Mouse (Mus musculus): ENCODE data around the gene Mpnd. TPM values are rescaled to one million over a fixed set of nuclear protein-coding genes. Genes with fewer than 3 reads are reported as not detected.

The Mpnd gene
- polyA plus RNA-seq, 1 experiment from 2014 or later = 195 TPM

GRCm38 (mm10) chr17:55964496-55964895, 41.0 kb upstream of the Mpnd start:
- WGBS = 92% methylated on average over 10 of the region's 10 CpGs
- H3K4me1 ChIP-seq = peaks cover 26% of the 10 kb centered on the region
- H3K36me3 ChIP-seq = peaks cover 58% of the 10 kb centered on the region

GRCm38 (mm10) chr17:55964996-55965395, 40.5 kb upstream of the Mpnd start:
- Histone ChIP-seq H3K4me2 (replicated peaks) (no peak overlapping the region), H3K4me1 (peaks cover 28% of the 10 kb centered on the region), H3K9ac (replicated peaks) (no peak overlapping the region), H3K27me3 (no peaks in the 10 kb centered on the region), H3K36me3 (peaks cover 58% of the 10 kb centered on the region), H3K27ac (replicated peaks) (no peak overlapping the region), H3K9me3 (no peaks in the 10 kb centered on the region), H3K4me3 (no peak overlapping the region)
- ATAC-seq (ENCODE audit: low FRiP score, low read depth) = no peak
- 86% methylated on average over 9 of the region's 9 CpGs for WGBS

More at GRCm38 (mm10) chr17:55964496-55964895, 41.0 kb upstream of the Mpnd start:
- Histone ChIP-seq H3K27ac (replicated peaks) (no peak overlapping the region), H3K4me3 (no peak overlapping the region), H3K4me2 (replicated peaks) (no peak overlapping the region), H3K27me3 (no peaks in the 10 kb centered on the region), H3K9me3 (no peaks in the 10 kb centered on the region), H3K9ac (replicated peaks) (no peak overlapping the region)
- no peak for ATAC-seq (ENCODE audit: low FRiP score, low read depth)

GRCm38 (mm10) chr17:55967186-55967585, 38.3 kb upstream of the Mpnd start:
- Histone ChIP-seq H3K36me3 (peaks cover 49% of the 10 kb centered on the region), H3K27ac (replicated peaks) (no peak overlapping the region), H3K4me2 (replicated peaks) (no peak overlapping the region), H3K27me3 (no peaks in the 10 kb centered on the region), H3K4me3 (no peak overlapping the region), H3K4me1 (peaks cover 43% of the 10 kb centered on the region), H3K9me3 (no peaks in the 10 kb centered on the region), H3K9ac (replicated peaks) (no peak overlapping the region)
- no peak for ATAC-seq (ENCODE audit: low FRiP score, low read depth)
- WGBS = 96% methylated on average over 4 of the region's 4 CpGs

- H3K4me1 ChIP-seq = peaks cover 50% of the 10 kb centered on the region
- 58% methylated on average over 7 of the region's 7 CpGs for WGBS
- H3K9ac ChIP-seq (replicated peaks) = no peak overlapping the region; the same call in 1 of the 2 replicates
- no peaks in the 10 kb centered on the region for H3K9me3 ChIP-seq
- H3K36me3 ChIP-seq = peaks cover 50% of the 10 kb centered on the region
- 0 out of 2 replicates have a peak, but pooled peaks have one; percentile 5 for ATAC-seq (ENCODE audit: low FRiP score, low read depth)
- H3K4me2 ChIP-seq (replicated peaks) = no peak overlapping the region
- peak overlapping the region; percentile 86 for H3K27ac ChIP-seq (replicated peaks)
- no peaks in the 10 kb centered on the region for H3K27me3 ChIP-seq
- H3K4me3 ChIP-seq = no peak overlapping the region
These were observed 37.3 kb upstream of the Mpnd start for GRCm38 (mm10) chr17:55968210-55968609.

- 19% methylated on average over 14 of the region's 14 CpGs for WGBS
- peak overlapping the region; percentile 78 for H3K4me2 ChIP-seq (replicated peaks)
- peak overlapping the region; percentile 76; the same call in 1 of the 2 replicates for H3K9ac ChIP-seq (replicated peaks)
- H3K27ac ChIP-seq (replicated peaks) = peak overlapping the region; percentile 86
- H3K4me1 ChIP-seq = peaks cover 50% of the 10 kb centered on the region
- peak; percentile 64 for ATAC-seq (ENCODE audit: low FRiP score, low read depth)
- no peaks in the 10 kb centered on the region for H3K27me3 ChIP-seq
- peaks cover 50% of the 10 kb centered on the region for H3K36me3 ChIP-seq
- H3K9me3 ChIP-seq = no peaks in the 10 kb centered on the region
- H3K4me3 ChIP-seq = 0 out of 2 replicates have a peak overlapping the region, but pooled peaks have one; percentile 57
These were observed 36.0 kb upstream of the Mpnd start for GRCm38 (mm10) chr17:55969560-55969959.

GRCm38 (mm10) chr17:55969966-55970891, 35.3 kb upstream of the Mpnd start, which contains the start of gene Shd:
Shd (plus strand) TSS chr17:55970467.
- Histone ChIP-seq H3K27ac (replicated peaks) (peak within 1 kb of the TSS; percentile 86), H3K4me2 (replicated peaks) (peak within 1 kb of the TSS; percentile 78), H3K36me3 (peaks cover 44% of the 10 kb centered on the region), H3K27me3 (no peaks in the 10 kb centered on the region), H3K9ac (replicated peaks) (peak within 1 kb of the TSS; percentile 76), H3K4me3 (peak within 1 kb of the TSS; percentile 57), H3K9me3 (no peaks in the 10 kb centered on the region), H3K4me1 (peaks cover 50% of the 10 kb centered on the region)
- ATAC-seq (ENCODE audit: low FRiP score, low read depth) = peak; percentile 74
- WGBS = 7% methylated on average over 53 of the region's 55 CpGs

GRCm38 (mm10) chr17:55971453-55971852, 34.1 kb upstream of the Mpnd start:
- Histone ChIP-seq H3K9me3 (no peaks in the 10 kb centered on the region), H3K36me3 (peaks cover 34% of the 10 kb centered on the region), H3K4me2 (replicated peaks) (peak overlapping the region; percentile 78), H3K27me3 (no peaks in the 10 kb centered on the region), H3K4me3 (peak overlapping the region; percentile 57), H3K9ac (replicated peaks) (peak overlapping the region; percentile 76), H3K4me1 (peaks cover 54% of the 10 kb centered on the region), H3K27ac (replicated peaks) (peak overlapping the region; percentile 86; the same call in 1 of the 2 replicates)
- no peak for ATAC-seq (ENCODE audit: low FRiP score, low read depth)
- 19% methylated on average over 22 of the region's 22 CpGs for WGBS

- Histone ChIP-seq H3K27ac (replicated peaks) (peak overlapping the region; percentile 69), H3K4me3 (no peak overlapping the region)
- ATAC-seq (ENCODE audit: low FRiP score, low read depth) = peak; percentile 65
These were observed 29.2 kb upstream of the Mpnd start for GRCm38 (mm10) chr17:55976255-55976862.

GRCm38 (mm10) chr17:55977301-55977700, 28.2 kb upstream of the Mpnd start:
- no peak overlapping the region for H3K4me2 ChIP-seq (replicated peaks)
- no peak for ATAC-seq (ENCODE audit: low FRiP score, low read depth)
- no peaks in the 10 kb centered on the region for H3K9me3 ChIP-seq
- WGBS = 63% methylated on average over 3 of the region's 3 CpGs
- H3K27me3 ChIP-seq = 0 out of 2 replicates have a peak, but pooled peaks cover 5% of the 10 kb centered on the region
- peaks cover 17% of the 10 kb centered on the region; the same call in 1 of the 2 replicates for H3K4me1 ChIP-seq
- H3K27ac ChIP-seq (replicated peaks) = 0 out of 2 replicates have a peak overlapping the region, but pooled peaks have one; percentile 69
- peaks cover 19% of the 10 kb centered on the region for H3K36me3 ChIP-seq
- no peak overlapping the region for H3K4me3 ChIP-seq
- H3K9ac ChIP-seq (replicated peaks) = no peak overlapping the region

More at GRCm38 (mm10) chr17:55976255-55976862, 29.2 kb upstream of the Mpnd start:
- peaks cover 23% of the 10 kb centered on the region for H3K4me1 ChIP-seq
- H3K27me3 ChIP-seq = 0 out of 2 replicates have a peak, but pooled peaks cover 5% of the 10 kb centered on the region
- H3K36me3 ChIP-seq = peaks cover 19% of the 10 kb centered on the region
- H3K9ac ChIP-seq (replicated peaks) = no peak overlapping the region
- H3K9me3 ChIP-seq = no peaks in the 10 kb centered on the region
- WGBS = 19% methylated on average over 13 of the region's 13 CpGs
- no peak overlapping the region; the same call in 1 of the 2 replicates for H3K4me2 ChIP-seq (replicated peaks)

- Histone ChIP-seq H3K4me3 (peak within 1 kb of the TSS; percentile 67), H3K4me2 (replicated peaks) (peak within 1 kb of the TSS; percentile 87), H3K9ac (replicated peaks) (peak within 1 kb of the TSS; percentile 75), H3K27me3 (no peaks in the 10 kb centered on the region), H3K4me1 (peaks cover 6% of the 10 kb centered on the region), H3K36me3 (peaks cover 18% of the 10 kb centered on the region), H3K9me3 (no peaks in the 10 kb centered on the region), H3K27ac (replicated peaks) (peak within 1 kb of the TSS; percentile 31; the same call in 1 of the 2 replicates)
- ATAC-seq (ENCODE audit: low FRiP score, low read depth) = peak; percentile 83
- WGBS = 9% methylated on average over 33 of the region's 35 CpGs
These were observed 19.2 kb upstream of the Mpnd start, which contains the start of gene Fsd1 for GRCm38 (mm10) chr17:55986030-55986961. Fsd1 (plus strand) TSS chr17:55986509.
